Mouse (Mus musculus): ENCODE results near the gene Midn.

DNA sequence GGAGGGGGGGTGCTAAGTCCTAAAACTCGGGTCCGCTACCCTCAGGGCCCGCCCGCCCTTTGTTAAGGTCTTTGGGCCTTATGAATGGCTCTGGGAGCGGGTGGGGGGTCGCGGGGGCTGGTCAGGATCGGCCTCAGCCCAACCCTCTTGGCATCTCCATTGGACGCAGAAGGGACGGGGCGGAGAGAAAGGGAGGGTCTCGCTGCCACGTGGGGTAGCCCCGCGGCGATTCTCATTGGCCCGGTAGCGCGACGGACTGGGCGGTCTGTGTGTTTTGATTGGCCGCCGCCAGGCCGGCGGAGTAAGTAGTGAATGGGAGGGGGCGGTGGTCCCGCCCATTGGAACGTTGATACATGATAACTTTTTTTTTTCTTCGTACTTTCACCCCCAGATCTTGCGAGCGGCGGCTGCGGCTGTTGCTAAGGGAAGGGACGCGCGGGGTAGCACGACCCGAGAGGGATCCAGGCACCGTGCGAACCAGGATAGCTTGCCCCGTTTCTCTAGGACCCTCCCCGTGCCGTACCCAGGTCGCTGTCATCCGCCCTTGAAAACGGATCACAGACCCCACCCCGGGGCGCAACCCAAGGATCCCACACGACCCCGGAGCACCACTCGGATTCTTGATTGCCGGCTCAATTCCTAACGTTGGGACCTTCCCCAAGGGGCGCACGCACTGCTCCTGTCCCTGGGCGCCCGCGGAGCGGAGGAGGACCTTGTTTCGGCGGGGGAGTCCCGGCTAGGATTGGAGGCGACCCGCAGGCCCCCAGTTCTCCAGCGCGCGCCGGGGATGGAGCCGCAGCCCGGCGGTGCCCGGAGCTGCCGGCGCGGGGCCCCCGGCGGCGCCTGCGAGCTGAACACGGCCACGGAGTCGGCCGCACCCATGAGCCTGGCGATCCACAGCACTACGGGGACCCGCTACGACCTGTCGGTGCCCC is 1.5 kb downstream of the Midn start:
- no peak for TF ChIP-seq CTCF (IDR thresholded peaks at IDR 0.05; ENCODE audit: control insufficient read depth, insufficient read depth, insufficient replicate concordance, low read depth, low read length)
- no peak; the same call in 1 of the 2 replicates for TF ChIP-seq POLR2A (IDR thresholded peaks at IDR 0.05; ENCODE audit: control insufficient read depth, low read depth, low read length)

Data from testis, adult 2 months (tissue).